Mouse (Mus musculus): ENCODE data around the gene Aven. TPM values are rescaled to one million over a fixed set of nuclear protein-coding genes. Genes with fewer than 3 reads are reported as not detected.
"Not testable (repeated sequence)": the region's sequence is repeated elsewhere in the genome, so short reads cannot be mapped to it uniquely, and the experiment has no call there.

Aven gene
- total RNA-seq (2015), result 5.2 and 8.6 TPM in 2 replicates
- total RNA-seq (2017), result 11.4 and 18.4 TPM in 2 replicates

- ATAC-seq (ENCODE audit: poor library complexity, severe bottlenecking), result peak; percentile 77
Measured at GRCm38 (mm10) chr2:112492856-112493538, at the start of gene Aven. Gene Aven (plus strand): TSS chr2:112492964.

GRCm38 (mm10) chr2:112443491-112443890 lies 49.3 kb upstream of the Aven start:
- no peak for ATAC-seq (ENCODE audit: poor library complexity, severe bottlenecking)

- no peak for ATAC-seq (ENCODE audit: poor library complexity, severe bottlenecking)
Measured at GRCm38 (mm10) chr2:112445511-112445910, 47.3 kb upstream of the Aven start.

- ATAC-seq (ENCODE audit: poor library complexity, severe bottlenecking), result peak; percentile 85
Measured at GRCm38 (mm10) chr2:112448046-112448445, 44.7 kb upstream of the Aven start.

GRCm38 (mm10) chr2:112448510-112449059 lies 44.2 kb upstream of the Aven start:
- ATAC-seq (ENCODE audit: poor library complexity, severe bottlenecking), result peak; percentile 34

- ATAC-seq (ENCODE audit: poor library complexity, severe bottlenecking), result peak; percentile 51
Measured at GRCm38 (mm10) chr2:112449597-112450296, 43.0 kb upstream of the Aven start.

GRCm38 (mm10) chr2:112452513-112452912 lies 40.3 kb upstream of the Aven start:
- ATAC-seq (ENCODE audit: poor library complexity, severe bottlenecking), result not testable (repeated sequence)

- ATAC-seq (ENCODE audit: poor library complexity, severe bottlenecking), result no peak; the same call in 1 of the 2 replicates
Measured at GRCm38 (mm10) chr2:112454125-112454861, 38.5 kb upstream of the Aven start.

- ATAC-seq (ENCODE audit: poor library complexity, severe bottlenecking), result peak; percentile 98
Measured at GRCm38 (mm10) chr2:112454862-112455564, 37.8 kb upstream of the Aven start, which contains the start of gene Emc7. Gene Emc7 (plus strand): TSS chr2:112454997.

- no peak for ATAC-seq (ENCODE audit: poor library complexity, severe bottlenecking)
Measured at GRCm38 (mm10) chr2:112460557-112460956, 32.2 kb upstream of the Aven start.

- ATAC-seq (ENCODE audit: poor library complexity, severe bottlenecking), result no peak
Measured at GRCm38 (mm10) chr2:112469542-112469941, 23.2 kb upstream of the Aven start.

GRCm38 (mm10) chr2:112470961-112471381 lies 21.8 kb upstream of the Aven start:
- no peak for ATAC-seq (ENCODE audit: poor library complexity, severe bottlenecking)

- no peak for ATAC-seq (ENCODE audit: poor library complexity, severe bottlenecking)
Measured at GRCm38 (mm10) chr2:112472076-112472475, 20.7 kb upstream of the Aven start.

GRCm38 (mm10) chr2:112474997-112475724 lies 17.6 kb upstream of the Aven start:
- peak; percentile 57; the same call in 1 of the 2 replicates for ATAC-seq (ENCODE audit: poor library complexity, severe bottlenecking)

GRCm38 (mm10) chr2:112476554-112476953 lies 16.2 kb upstream of the Aven start:
- no peak for ATAC-seq (ENCODE audit: poor library complexity, severe bottlenecking)

- no peak for ATAC-seq (ENCODE audit: poor library complexity, severe bottlenecking)
Measured at GRCm38 (mm10) chr2:112480669-112481068, 12.1 kb upstream of the Aven start, which contains the start of gene Chrm5. Gene Chrm5 (minus strand): TSS chr2:112480769.

- peak; percentile 71 for ATAC-seq (ENCODE audit: poor library complexity, severe bottlenecking)
Measured at GRCm38 (mm10) chr2:112481564-112481963, 11.2 kb upstream of the Aven start.

GRCm38 (mm10) chr2:112482533-112483333 lies 10.0 kb upstream of the Aven start:
- ATAC-seq (ENCODE audit: poor library complexity, severe bottlenecking), result no peak

GRCm38 (mm10) chr2:112483334-112483651 lies 9.5 kb upstream of the Aven start:
- ATAC-seq (ENCODE audit: poor library complexity, severe bottlenecking), result no peak

Data from megakaryocyte, adult 5-6 weeks (primary cell).